Mouse (Mus musculus): ENCODE measurements around the gene Cep57l1.

Gene Cep57l1

GRCm38 (mm10) chr10:41818036-41818732 lies 8.5 kb upstream of the Cep57l1 start:
- no peak for DNase-seq (ENCODE audit: inconsistent age in 2 of 2, low spot score in 1 of 2)

- DNase-seq (ENCODE audit: inconsistent age in 2 of 2, low spot score in 1 of 2), result no peak
Observed at GRCm38 (mm10) chr10:41816516-41816915, 6.8 kb upstream of the Cep57l1 start.

- no peak for DNase-seq (ENCODE audit: inconsistent age in 2 of 2, low spot score in 1 of 2)
Observed at GRCm38 (mm10) chr10:41814305-41814853, 4.7 kb upstream of the Cep57l1 start.

GRCm38 (mm10) chr10:41812566-41812965 lies 2.9 kb upstream of the Cep57l1 start:
- DNase-seq (ENCODE audit: inconsistent age in 2 of 2, low spot score in 1 of 2), result no peak

GRCm38 (mm10) chr10:41810564-41811455 lies 1.1 kb upstream of the Cep57l1 start:
- DNase-seq (ENCODE audit: inconsistent age in 2 of 2, low spot score in 1 of 2), result peak in 1 of 2 experiments; percentile 71

GRCm38 (mm10) chr10:41809080-41809770 lies 446 bp downstream of the Cep57l1 start:
- peak in 1 of 2 experiments; percentile 88 for DNase-seq (ENCODE audit: inconsistent age in 2 of 2, low spot score in 1 of 2)

- no peak for DNase-seq (ENCODE audit: inconsistent age in 2 of 2, low spot score in 1 of 2)
Observed at GRCm38 (mm10) chr10:41805729-41806355, 3.8 kb downstream of the Cep57l1 start.

- no peak for DNase-seq (ENCODE audit: inconsistent age in 2 of 2, low spot score in 1 of 2)
Observed at GRCm38 (mm10) chr10:41804711-41805110, 5.0 kb downstream of the Cep57l1 start.

- peak in 1 of 2 experiments; percentile 0 for DNase-seq (ENCODE audit: inconsistent age in 2 of 2, low spot score in 1 of 2)
Observed at GRCm38 (mm10) chr10:41803467-41803866, 6.2 kb downstream of the Cep57l1 start.

- DNase-seq (ENCODE audit: inconsistent age in 2 of 2, low spot score in 1 of 2), result peak in 1 of 2 experiments; percentile 2
Observed at GRCm38 (mm10) chr10:41797253-41797652, 12.4 kb downstream of the Cep57l1 start.

- DNase-seq (ENCODE audit: inconsistent age in 2 of 2, low spot score in 1 of 2), result peak in 1 of 2 experiments; percentile 1
Observed at GRCm38 (mm10) chr10:41792375-41792774, 17.3 kb downstream of the Cep57l1 start.

GRCm38 (mm10) chr10:41767254-41767653 lies 42.4 kb downstream of the Cep57l1 start:
- DNase-seq (ENCODE audit: inconsistent age in 2 of 2, low spot score in 1 of 2), result peak in 1 of 2 experiments; percentile 35

- DNase-seq (ENCODE audit: inconsistent age in 2 of 2, low spot score in 1 of 2), result peak in 1 of 2 experiments; percentile 39
Observed at GRCm38 (mm10) chr10:41766280-41766679, 43.4 kb downstream of the Cep57l1 start.

GRCm38 (mm10) chr10:41765586-41765985 lies 44.1 kb downstream of the Cep57l1 start:
- DNase-seq (ENCODE audit: inconsistent age in 2 of 2, low spot score in 1 of 2), result peak; percentile 68 to 69

GRCm38 (mm10) chr10:41763741-41764385 lies 45.8 kb downstream of the Cep57l1 start:
- DNase-seq (ENCODE audit: inconsistent age in 2 of 2, low spot score in 1 of 2), result no peak

GRCm38 (mm10) chr10:41760866-41761265 lies 48.8 kb downstream of the Cep57l1 start:
- no peak for DNase-seq (ENCODE audit: inconsistent age in 2 of 2, low spot score in 1 of 2)

GRCm38 (mm10) chr10:41758041-41758440 lies 51.6 kb downstream of the Cep57l1 start:
- no peak for DNase-seq (ENCODE audit: inconsistent age in 2 of 2, low spot score in 1 of 2)

GRCm38 (mm10) chr10:41757226-41757625 lies 52.4 kb downstream of the Cep57l1 start:
- no peak for DNase-seq (ENCODE audit: inconsistent age in 2 of 2, low spot score in 1 of 2)

GRCm38 (mm10) chr10:41751867-41752480 lies 57.7 kb downstream of the Cep57l1 start:
- no peak for DNase-seq (ENCODE audit: inconsistent age in 2 of 2, low spot score in 1 of 2)

- DNase-seq (ENCODE audit: inconsistent age in 2 of 2, low spot score in 1 of 2), result no peak
Observed at GRCm38 (mm10) chr10:41749306-41749705, 60.4 kb downstream of the Cep57l1 start.
